ENCODE assay signal across 24 mouse cellular contexts in the genomic region with DNA sequence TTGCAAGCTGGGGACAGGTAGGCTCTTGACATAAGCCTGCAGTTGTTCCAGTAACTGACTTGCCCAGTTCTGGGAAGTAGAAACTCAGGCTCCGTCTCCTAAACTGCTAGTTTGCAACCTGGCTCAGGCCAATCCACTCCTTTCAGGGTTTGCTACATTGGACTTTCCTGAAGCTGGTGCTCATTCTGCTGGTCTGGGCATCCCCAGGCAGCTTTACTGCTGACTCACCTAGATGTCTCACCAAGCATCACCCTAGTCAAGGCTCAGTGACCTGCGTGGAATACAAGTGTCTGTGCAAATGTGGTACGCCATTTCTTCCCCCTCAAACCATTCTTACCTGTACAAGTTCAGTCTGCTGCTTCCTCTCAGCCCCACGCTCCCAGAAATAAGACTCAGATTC.
DNase-seq lines count a peak whose midpoint lies in the region; ATAC-seq and TF ChIP-seq lines count a peak whose summit lies in the region.
"Had no signal": no experiment of that assay in that cellular context is flagged by ENCODE, and none has a peak within 500 bp of the region (broad histone marks: within the 10 kb centered on the region; RNA-seq: fewer than 3 reads in every experiment).

No protein-coding gene starts in this region.

- no peak for TF ChIP-seq EP300 in liver, postnatal 0 days (IDR thresholded peaks at IDR 0.05; ENCODE audit: low read depth)

- H3K27me3 ChIP-seq in liver, embryonic 11.5 days (replicated peaks; ENCODE audit: control insufficient read depth, insufficient read depth, low read length) = no peaks in the 10 kb centered on the region
- H3K27me3 ChIP-seq in liver, postnatal 0 days (ENCODE audit: insufficient read depth, low read length) = no peaks in the 10 kb centered on the region
- no peaks in the 10 kb centered on the region for H3K27me3 ChIP-seq in limb, embryonic 10.5 days (ENCODE audit: low read depth, poor library complexity, severe bottlenecking)
- H3K27me3 ChIP-seq: embryonic facial prominence, embryonic 12.5 days; heart, embryonic 12.5 days had no signal

- no peak for TF ChIP-seq CTCF in liver, postnatal 0 days (IDR thresholded peaks at IDR 0.05; ENCODE audit: low read depth)

- peak; percentile 2 for DNase-seq in heart, adult 11 months
- DNase-seq in heart, adult 8-10 months (ENCODE audit: low spot score) = no peak
- peak; percentile 57 for DNase-seq in c-Kit-negative CD71-positive TER-119-positive erythroid progenitor cells, embryonic 14.5 days (ENCODE audit: low read depth, low spot score)
- DNase-seq in liver, embryonic 11.5 days (ENCODE audit: low spot score) = no peak
- peak; percentile 23 for DNase-seq in liver, postnatal 0 days
- no peak for DNase-seq in layer of hippocampus, postnatal 25 days (ENCODE audit: extremely low spot score in 1 of 2, low spot score in 1 of 2)
- no peak for DNase-seq in left cerebral cortex, adult 8-10 months (ENCODE audit: low spot score in 2 of 2)
- DNase-seq in limb, embryonic 10.5 days (ENCODE audit: low spot score) = no peak
- DNase-seq: cerebellum, adult 2 months; cerebellum, postnatal 25 days; heart, postnatal 10 days; kidney, postnatal 36 days; left cerebral cortex, postnatal 4 days; right cerebral cortex, postnatal 14 days had no signal

- H3K9me3 ChIP-seq in liver, embryonic 11.5 days (ENCODE audit: control insufficient read depth, low read length) = no peaks in the 10 kb centered on the region
- H3K9me3 ChIP-seq in liver, postnatal 0 days (ENCODE audit: low read length) = no peaks in the 10 kb centered on the region
- no peaks in the 10 kb centered on the region for H3K9me3 ChIP-seq in limb, embryonic 10.5 days (replicated peaks)
- H3K9me3 ChIP-seq: embryonic facial prominence, embryonic 12.5 days; heart, embryonic 12.5 days; hindbrain, embryonic 10.5 days had no signal

- no peaks in the 10 kb centered on the region for H3K36me3 ChIP-seq in liver, embryonic 11.5 days (ENCODE audit: control insufficient read depth, insufficient read depth, low read length)
- no peaks in the 10 kb centered on the region for H3K36me3 ChIP-seq in liver, postnatal 0 days (replicated peaks; ENCODE audit: insufficient read depth, low read length)
- no peaks in the 10 kb centered on the region for H3K36me3 ChIP-seq in limb, embryonic 10.5 days
- H3K36me3 ChIP-seq: embryonic facial prominence, embryonic 12.5 days; heart, embryonic 12.5 days; hindbrain, embryonic 10.5 days had no signal

- ATAC-seq in liver, embryonic 11.5 days (replicated peaks; ENCODE audit: low FRiP score) = 0 out of 2 replicates have a peak, but pooled peaks have one; percentile 26
- peak; percentile 30; the same call in 1 of the 2 replicates for ATAC-seq in liver, postnatal 0 days
- ATAC-seq: forebrain, embryonic 14.5 days; hindbrain, embryonic 16.5 days; intestine, embryonic 16.5 days; lung, postnatal 0 days had no signal

- no peak overlapping the region for H3K4me3 ChIP-seq in liver, embryonic 11.5 days (ENCODE audit: low read depth, low read length)
- no peak overlapping the region for H3K4me3 ChIP-seq in liver, postnatal 0 days (ENCODE audit: low read depth, low read length)
- no peak overlapping the region for H3K4me3 ChIP-seq in limb, embryonic 10.5 days
- H3K4me3 ChIP-seq: embryonic facial prominence, embryonic 12.5 days; heart, embryonic 12.5 days; hindbrain, embryonic 10.5 days; left cerebral cortex, adult 2 months had no signal

- H3K4me2 ChIP-seq in liver, embryonic 11.5 days = no peak overlapping the region
- H3K4me2 ChIP-seq in liver, postnatal 0 days (ENCODE audit: low read depth, low read length) = no peak overlapping the region
- H3K4me2 ChIP-seq: embryonic facial prominence, embryonic 12.5 days; heart, embryonic 12.5 days; midbrain, embryonic 11.5 days had no signal

- H3K9ac ChIP-seq in liver, embryonic 11.5 days (ENCODE audit: low read depth, low read length) = 0 out of 2 replicates have a peak overlapping the region, but pooled peaks have one; percentile 13
- no peak overlapping the region for H3K9ac ChIP-seq in liver, postnatal 0 days (replicated peaks)
- H3K9ac ChIP-seq: embryonic facial prominence, embryonic 12.5 days; heart, embryonic 12.5 days had no signal

- 84% methylated on average over 4 of the region's 4 CpGs for WGBS in liver, embryonic 11.5 days
- 83% methylated on average over 4 of the region's 4 CpGs for WGBS in liver, postnatal 0 days (ENCODE audit: insufficient replicate concordance)
- WGBS in limb, embryonic 10.5 days = 90% methylated on average over 4 of the region's 4 CpGs

- no peak overlapping the region for H3K27ac ChIP-seq in liver, embryonic 11.5 days (ENCODE audit: low read depth, low read length)
- H3K27ac ChIP-seq in liver, postnatal 0 days (ENCODE audit: low read depth) = peak overlapping the region; percentile 82
- no peak overlapping the region for H3K27ac ChIP-seq in limb, embryonic 10.5 days
- H3K27ac ChIP-seq: embryonic facial prominence, embryonic 12.5 days; hindbrain, embryonic 10.5 days; left cerebral cortex, adult 2 months; stomach, postnatal 0 days had no signal

- H3K4me1 ChIP-seq in liver, embryonic 11.5 days (replicated peaks; ENCODE audit: control insufficient read depth, insufficient read depth, low read length) = peaks cover 13% of the 10 kb centered on the region
- peaks cover 31% of the 10 kb centered on the region for H3K4me1 ChIP-seq in liver, postnatal 0 days (ENCODE audit: insufficient read depth)
- H3K4me1 ChIP-seq in limb, embryonic 10.5 days = no peaks in the 10 kb centered on the region
- H3K4me1 ChIP-seq: embryonic facial prominence, embryonic 12.5 days; heart, embryonic 12.5 days; hindbrain, embryonic 10.5 days had no signal

Comparison
In these comparisons a context has a peak if more than half of its experiments do, and no peak if none do; other contexts are left out.
1. DNase-seq: peak in heart, adult 11 months (single experiment), c-Kit-negative CD71-positive TER-119-positive erythroid progenitor cells, embryonic 14.5 days (single experiment) and liver, postnatal 0 days (single experiment); none in heart, adult 8-10 months (single experiment), liver, embryonic 11.5 days (single experiment), layer of hippocampus, postnatal 25 days (0 of 2), left cerebral cortex, adult 8-10 months (0 of 2) and limb, embryonic 10.5 days (single experiment).